Mouse (Mus musculus) hindbrain, embryonic 15.5 days (tissue): ENCODE data around the gene AI593442. TPM values are rescaled to one million over a fixed set of nuclear protein-coding genes. Genes with fewer than 3 reads are reported as not detected.

Experiments
- ATAC-seq: fragments of 200-750 bp; cut with Nextera tagmentation; 2 replicates; pipeline ENCODE4 v1.8.0; 2017; ENCODE audit warnings: low read depth, moderate number of reproducible peaks, moderate TSS enrichment; ENCODE audit not compliant: low FRiP score
- H3K27ac ChIP-seq: fragments of 300-500 bp; sonication (generic); replicated peaks from 2 replicates; pipeline ENCODE4 v1.5.1; 2015; ENCODE audit warnings: mild to moderate bottlenecking, inconsistent platforms
- H3K27me3 ChIP-seq: fragments of 300-500 bp; sonication (generic); 2 replicates; pipeline ENCODE4 v1.6.1; 2015; ENCODE audit warnings: control low read depth, inconsistent platforms
- H3K36me3 ChIP-seq: fragments of 300-500 bp; sonication (generic); 2 replicates; pipeline ENCODE4 v1.6.1; 2015; ENCODE audit warnings: control low read depth, inconsistent platforms
- H3K4me1 ChIP-seq: fragments of 300-500 bp; sonication (generic); replicated peaks from 2 replicates; pipeline ENCODE4 v1.6.1; 2015; ENCODE audit warnings: control low read depth, inconsistent platforms
- H3K4me2 ChIP-seq: fragments of 300-500 bp; sonication (generic); 2 replicates; pipeline ENCODE4 v1.6.1; 2015; ENCODE audit warnings: moderate library complexity, mild to moderate bottlenecking, inconsistent platforms
- H3K4me3 ChIP-seq: fragments of 300-500 bp; sonication (generic); 2 replicates; pipeline ENCODE4 v1.5.1; 2015; ENCODE audit warnings: mild to moderate bottlenecking, inconsistent platforms
- H3K9ac ChIP-seq: fragments of 300-500 bp; sonication (generic); 2 replicates; pipeline ENCODE4 v1.6.1; 2015; ENCODE audit warnings: inconsistent platforms
- H3K9me3 ChIP-seq: fragments of 300-500 bp; sonication (generic); 2 replicates; pipeline ENCODE4 v1.6.1; 2016; ENCODE audit warnings: control low read depth, inconsistent platforms
- WGBS: fragments of 180-500 bp; shearing (Covaris S2); methylation state at CpG from one replicate; pipeline ENCODE4 v1.1.7; 2015; 5-methylcytosine and 5-hydroxymethylcytosine counted together
- polyA plus RNA-seq: library from polyadenylated mRNA; unstranded; fragments of >200 nt; fragmentation: Nextera tagmentation; extraction: Ambion mirVana; gene quantifications from 2 replicates; pipeline ENCODE4 v1.2.1, GENCODE M21; 2015

The AI593442 gene
- 74.6 and 79.1 TPM in 2 replicates for polyA plus RNA-seq

- WGBS, result 0% methylated on average over 13 of the region's 27 CpGs
- Histone ChIP-seq H3K9ac (peak within 1 kb of the TSS; percentile 79), H3K4me2 (peak within 1 kb of the TSS; percentile 90), H3K4me3 (peak within 1 kb of the TSS; percentile 78), H3K9me3 (no peaks in the 10 kb centered on the region), H3K27ac (peak within 1 kb of the TSS; percentile 92), H3K27me3 (no peaks in the 10 kb centered on the region), H3K36me3 (no peaks in the 10 kb centered on the region), H3K4me1 (peaks cover 20% of the 10 kb centered on the region)
- ATAC-seq, result peak; percentile 92
Measured at GRCm38 (mm10) chr9:52679362-52679947, at the start of gene AI593442. TSS of gene AI593442 (minus strand) at chr9:52679780.

- ATAC-seq, result no peak
- Histone ChIP-seq H3K4me3 (no peak overlapping the region), H3K4me1 (no peaks in the 10 kb centered on the region), H3K27me3 (no peaks in the 10 kb centered on the region), H3K9ac (no peak overlapping the region), H3K27ac (no peak overlapping the region), H3K36me3 (no peaks in the 10 kb centered on the region), H3K9me3 (no peaks in the 10 kb centered on the region), H3K4me2 (no peak overlapping the region)
- 85% methylated on average over 5 of the region's 5 CpGs for WGBS
Measured at GRCm38 (mm10) chr9:52728806-52729205, 49.2 kb upstream of the AI593442 start.

GRCm38 (mm10) chr9:52722626-52723025 lies 43.0 kb upstream of the AI593442 start:
- Histone ChIP-seq H3K9ac (no peak overlapping the region), H3K36me3 (no peaks in the 10 kb centered on the region), H3K27me3 (no peaks in the 10 kb centered on the region), H3K4me2 (no peak overlapping the region), H3K27ac (no peak overlapping the region), H3K4me3 (no peak overlapping the region), H3K4me1 (0 out of 2 replicates have a peak, but pooled peaks cover 4% of the 10 kb centered on the region), H3K9me3 (no peaks in the 10 kb centered on the region)
- no peak for ATAC-seq
- 93% methylated on average over 1 of the region's 1 CpGs for WGBS

- H3K4me2 ChIP-seq, result no peak overlapping the region
- no peak overlapping the region for H3K9ac ChIP-seq
- no peaks in the 10 kb centered on the region for H3K9me3 ChIP-seq
- H3K27me3 ChIP-seq, result no peaks in the 10 kb centered on the region
- 0 out of 2 replicates have a peak overlapping the region, but pooled peaks have one; percentile 8 for H3K27ac ChIP-seq
- no peak for ATAC-seq
- H3K36me3 ChIP-seq, result no peaks in the 10 kb centered on the region
- H3K4me1 ChIP-seq, result 0 out of 2 replicates have a peak, but pooled peaks cover 4% of the 10 kb centered on the region
- 53% methylated on average over 2 of the region's 2 CpGs for WGBS
- no peak overlapping the region for H3K4me3 ChIP-seq
Measured at GRCm38 (mm10) chr9:52719562-52719961, 40.0 kb upstream of the AI593442 start.

GRCm38 (mm10) chr9:52680036-52680435 lies 456 bp upstream of the AI593442 start:
- no peaks in the 10 kb centered on the region for H3K36me3 ChIP-seq
- H3K4me3 ChIP-seq, result peak overlapping the region; percentile 78
- H3K27ac ChIP-seq, result peak overlapping the region; percentile 92
- H3K9me3 ChIP-seq, result no peaks in the 10 kb centered on the region
- H3K27me3 ChIP-seq, result no peaks in the 10 kb centered on the region
- 35% methylated on average over 5 of the region's 5 CpGs for WGBS
- peaks cover 20% of the 10 kb centered on the region for H3K4me1 ChIP-seq
- H3K9ac ChIP-seq, result peak overlapping the region; percentile 79
- ATAC-seq, result no peak
- peak overlapping the region; percentile 90 for H3K4me2 ChIP-seq

- Histone ChIP-seq H3K27me3 (no peaks in the 10 kb centered on the region), H3K9me3 (no peaks in the 10 kb centered on the region), H3K27ac (peak overlapping the region; percentile 92), H3K4me2 (peak overlapping the region; percentile 90), H3K36me3 (no peaks in the 10 kb centered on the region), H3K9ac (peak overlapping the region; percentile 79), H3K4me3 (peak overlapping the region; percentile 78), H3K4me1 (peaks cover 20% of the 10 kb centered on the region)
- WGBS, result under 1% methylated on average over 10 of the region's 10 CpGs
- ATAC-seq, result peak; percentile 40; the same call in 1 of the 2 replicates
Measured at GRCm38 (mm10) chr9:52678839-52679215, 753 bp downstream of the AI593442 start.

GRCm38 (mm10) chr9:52678179-52678838 lies 1.3 kb downstream of the AI593442 start:
- peak overlapping the region; percentile 79 for H3K9ac ChIP-seq
- H3K9me3 ChIP-seq, result no peaks in the 10 kb centered on the region
- no peak; the same call in 1 of the 2 replicates for ATAC-seq
- H3K4me1 ChIP-seq, result peaks cover 20% of the 10 kb centered on the region
- peak overlapping the region; percentile 78 for H3K4me3 ChIP-seq
- under 1% methylated on average over 28 of the region's 28 CpGs for WGBS
- H3K27me3 ChIP-seq, result no peaks in the 10 kb centered on the region
- H3K36me3 ChIP-seq, result no peaks in the 10 kb centered on the region
- peak overlapping the region; percentile 92 for H3K27ac ChIP-seq
- H3K4me2 ChIP-seq, result peak overlapping the region; percentile 90

GRCm38 (mm10) chr9:52676587-52676986 lies 3.0 kb downstream of the AI593442 start:
- H3K4me3 ChIP-seq, result peak overlapping the region; percentile 78
- peaks cover 20% of the 10 kb centered on the region for H3K4me1 ChIP-seq
- ATAC-seq, result no peak
- 23% methylated on average over 4 of the region's 4 CpGs for WGBS
- H3K9ac ChIP-seq, result no peak overlapping the region; the same call in 1 of the 2 replicates
- peak overlapping the region; percentile 90 for H3K4me2 ChIP-seq
- no peaks in the 10 kb centered on the region for H3K36me3 ChIP-seq
- no peaks in the 10 kb centered on the region for H3K27me3 ChIP-seq
- H3K27ac ChIP-seq, result no peak overlapping the region
- H3K9me3 ChIP-seq, result no peaks in the 10 kb centered on the region

- 63% methylated on average over 3 of the region's 3 CpGs for WGBS
- peak overlapping the region; percentile 90 for H3K4me2 ChIP-seq
- H3K27ac ChIP-seq, result no peak overlapping the region
- no peak overlapping the region for H3K9ac ChIP-seq
- peak overlapping the region; percentile 20; the same call in 1 of the 2 replicates for H3K4me3 ChIP-seq
- ATAC-seq, result no peak
- H3K27me3 ChIP-seq, result no peaks in the 10 kb centered on the region
- no peaks in the 10 kb centered on the region for H3K36me3 ChIP-seq
- H3K4me1 ChIP-seq, result peaks cover 20% of the 10 kb centered on the region
- no peaks in the 10 kb centered on the region for H3K9me3 ChIP-seq
Measured at GRCm38 (mm10) chr9:52675937-52676336, 3.6 kb downstream of the AI593442 start.

- Histone ChIP-seq H3K27ac (no peak overlapping the region), H3K4me2 (no peak overlapping the region), H3K4me3 (no peak overlapping the region), H3K4me1 (no peaks in the 10 kb centered on the region), H3K27me3 (no peaks in the 10 kb centered on the region), H3K9ac (no peak overlapping the region), H3K9me3 (no peaks in the 10 kb centered on the region), H3K36me3 (no peaks in the 10 kb centered on the region)
- WGBS, result 84% methylated on average over 3 of the region's 3 CpGs
- no peak for ATAC-seq
Measured at GRCm38 (mm10) chr9:52661422-52661821, 18.2 kb downstream of the AI593442 start.

GRCm38 (mm10) chr9:52650341-52650951 lies 29.1 kb downstream of the AI593442 start:
- no peaks in the 10 kb centered on the region for H3K36me3 ChIP-seq
- no peak for ATAC-seq
- WGBS, result 73% methylated on average over 5 of the region's 5 CpGs

GRCm38 (mm10) chr9:52645312-52645711 lies 34.3 kb downstream of the AI593442 start:
- no peak for ATAC-seq
- 79% methylated on average over 2 of the region's 2 CpGs for WGBS
- no peaks in the 10 kb centered on the region for H3K36me3 ChIP-seq
- H3K4me1 ChIP-seq, result no peaks in the 10 kb centered on the region
- no peaks in the 10 kb centered on the region for H3K9me3 ChIP-seq
- H3K27ac ChIP-seq, result no peak overlapping the region
- H3K9ac ChIP-seq, result no peak overlapping the region
- no peaks in the 10 kb centered on the region for H3K27me3 ChIP-seq
- H3K4me2 ChIP-seq, result no peak overlapping the region
- H3K4me3 ChIP-seq, result no peak overlapping the region

More at GRCm38 (mm10) chr9:52650341-52650951, 29.1 kb downstream of the AI593442 start:
- Histone ChIP-seq H3K4me3 (no peak overlapping the region), H3K27me3 (no peaks in the 10 kb centered on the region), H3K27ac (no peak overlapping the region), H3K4me1 (no peaks in the 10 kb centered on the region), H3K4me2 (no peak overlapping the region), H3K9ac (no peak overlapping the region), H3K9me3 (no peaks in the 10 kb centered on the region)
